Mouse (Mus musculus) adrenal gland, adult 2 months (tissue): Measurements from ENCODE around the gene Wnt3a. TPM values are rescaled to one million over a fixed set of nuclear protein-coding genes. Genes with fewer than 3 reads are reported as not detected.

Experiments
- DNase-seq: peaks from one replicate; pipeline ENCODE4 v3.0.0; 2021
- polyA plus RNA-seq: library from polyadenylated mRNA; depleted of rRNA; stranded (reverse); fragments of >200 nt; gene quantifications from 2 replicates; pipeline ENCODE4 v1.2.3, GENCODE M21; 2012
- total RNA-seq, 2 experiments: library from RNA; stranded (reverse); gene quantifications; 2 replicates each; pipeline ENCODE4 v1.2.3; 2021

Wnt3a gene
- total and polyA plus RNA-seq, 3 experiments = not detected

- no peak for DNase-seq
These were observed 28.2 kb downstream of the Wnt3a start for GRCm38 (mm10) chr11:59262308-59262707.

DNA sequence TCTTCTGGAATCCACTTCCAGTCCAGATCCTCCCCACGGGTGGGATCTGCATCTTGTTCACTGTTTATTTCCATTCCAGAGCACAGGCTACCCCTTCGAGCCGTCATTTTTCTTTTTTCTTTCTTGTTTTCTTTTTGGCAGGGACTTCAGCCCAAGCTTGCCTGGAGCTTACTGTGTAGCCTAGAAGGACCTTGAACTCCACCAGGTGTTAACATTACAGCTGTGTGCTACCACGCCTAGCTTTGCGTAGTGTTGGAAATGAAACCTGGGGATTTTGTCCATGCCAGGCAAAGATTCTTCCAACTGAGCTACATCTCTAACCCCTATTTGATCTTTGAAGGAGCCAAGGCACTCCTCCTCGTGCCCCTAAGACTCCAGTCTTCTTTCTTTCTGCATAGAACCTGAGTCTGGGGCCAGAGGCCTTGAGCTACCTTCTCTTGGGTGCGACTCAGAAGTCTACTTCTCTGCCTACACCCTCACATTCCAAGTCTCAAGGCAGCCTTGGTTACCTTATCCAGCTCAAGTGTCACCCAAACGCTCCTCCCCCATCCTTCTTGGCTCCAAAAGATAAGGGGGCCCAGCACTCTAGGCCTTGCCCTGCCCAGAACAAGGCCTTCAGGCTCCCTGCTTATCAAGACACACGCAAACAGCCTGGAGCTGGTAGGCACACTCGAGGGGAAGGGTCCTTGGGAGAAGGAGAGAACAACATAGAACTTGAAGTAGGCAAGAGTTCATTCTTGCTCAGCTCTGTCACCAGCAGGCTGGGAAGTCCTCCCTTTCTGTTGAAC is 29.7 kb downstream of the Wnt3a start:
- no peak for DNase-seq

GRCm38 (mm10) chr11:59259647-59260046 is 30.9 kb downstream of the Wnt3a start:
- no peak for DNase-seq

DNA sequence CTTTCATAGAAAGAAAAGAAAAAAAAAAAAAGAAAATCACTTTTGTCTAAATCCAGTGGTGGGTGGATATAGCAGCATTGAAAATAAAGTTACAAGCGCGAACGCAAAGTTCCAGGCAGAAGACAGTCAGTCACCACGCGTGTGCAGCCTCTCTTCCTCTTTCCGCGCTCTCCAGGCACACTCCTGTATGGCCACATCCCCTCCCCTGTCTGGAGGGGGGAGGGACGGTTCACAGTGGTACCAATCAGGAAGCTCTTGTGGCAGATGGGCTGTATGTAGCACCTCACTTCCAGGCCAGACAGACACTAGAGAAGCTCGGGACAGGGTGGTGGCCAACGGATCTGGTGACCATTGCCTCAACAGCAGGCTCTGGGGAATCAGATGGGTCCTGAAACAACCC is 42.5 kb downstream of the Wnt3a start:
- DNase-seq = no peak

GRCm38 (mm10) chr11:59243856-59244255 is 46.7 kb downstream of the Wnt3a start:
- DNase-seq = no peak

DNA sequence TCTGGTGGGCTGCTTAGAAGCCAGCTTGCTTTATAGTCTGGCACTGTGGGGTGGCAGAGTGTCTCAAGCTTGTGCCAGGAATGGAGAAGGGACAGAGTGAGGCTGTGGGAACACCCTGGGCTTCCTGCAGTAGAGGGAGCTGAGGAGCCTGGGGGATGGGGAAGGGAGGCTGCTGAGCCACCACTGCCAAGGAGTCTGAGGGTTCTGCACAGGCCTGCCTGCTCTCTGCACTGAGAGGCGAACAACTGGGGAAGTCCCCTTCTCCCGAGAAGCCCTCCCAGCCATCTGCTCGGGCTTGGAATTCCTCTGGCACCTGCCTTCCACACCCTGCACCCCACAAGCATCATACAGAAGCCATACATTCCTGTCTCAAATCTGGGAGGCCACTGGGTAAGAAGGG is 48.7 kb downstream of the Wnt3a start:
- no peak for DNase-seq

- DNase-seq = no peak
These were observed 50.8 kb downstream of the Wnt3a start for GRCm38 (mm10) chr11:59239796-59240195.

DNA sequence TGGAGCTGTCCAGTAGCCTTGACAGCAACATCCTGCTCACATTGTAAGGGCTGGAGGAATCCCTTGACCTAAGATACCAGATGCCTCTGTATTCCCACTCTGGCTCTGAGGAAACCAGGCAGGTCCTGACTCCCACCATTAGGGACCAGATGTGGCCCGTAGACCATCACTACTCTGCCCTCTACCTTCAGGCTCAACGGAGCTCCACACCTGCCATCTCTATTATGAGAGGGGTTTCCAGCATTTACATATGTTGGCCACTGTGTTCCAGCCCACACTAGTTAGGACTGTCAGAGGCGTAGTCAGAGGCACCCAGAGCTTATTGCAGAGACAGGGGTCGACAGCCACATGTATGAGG is 51.1 kb downstream of the Wnt3a start:
- DNase-seq = no peak

DNA sequence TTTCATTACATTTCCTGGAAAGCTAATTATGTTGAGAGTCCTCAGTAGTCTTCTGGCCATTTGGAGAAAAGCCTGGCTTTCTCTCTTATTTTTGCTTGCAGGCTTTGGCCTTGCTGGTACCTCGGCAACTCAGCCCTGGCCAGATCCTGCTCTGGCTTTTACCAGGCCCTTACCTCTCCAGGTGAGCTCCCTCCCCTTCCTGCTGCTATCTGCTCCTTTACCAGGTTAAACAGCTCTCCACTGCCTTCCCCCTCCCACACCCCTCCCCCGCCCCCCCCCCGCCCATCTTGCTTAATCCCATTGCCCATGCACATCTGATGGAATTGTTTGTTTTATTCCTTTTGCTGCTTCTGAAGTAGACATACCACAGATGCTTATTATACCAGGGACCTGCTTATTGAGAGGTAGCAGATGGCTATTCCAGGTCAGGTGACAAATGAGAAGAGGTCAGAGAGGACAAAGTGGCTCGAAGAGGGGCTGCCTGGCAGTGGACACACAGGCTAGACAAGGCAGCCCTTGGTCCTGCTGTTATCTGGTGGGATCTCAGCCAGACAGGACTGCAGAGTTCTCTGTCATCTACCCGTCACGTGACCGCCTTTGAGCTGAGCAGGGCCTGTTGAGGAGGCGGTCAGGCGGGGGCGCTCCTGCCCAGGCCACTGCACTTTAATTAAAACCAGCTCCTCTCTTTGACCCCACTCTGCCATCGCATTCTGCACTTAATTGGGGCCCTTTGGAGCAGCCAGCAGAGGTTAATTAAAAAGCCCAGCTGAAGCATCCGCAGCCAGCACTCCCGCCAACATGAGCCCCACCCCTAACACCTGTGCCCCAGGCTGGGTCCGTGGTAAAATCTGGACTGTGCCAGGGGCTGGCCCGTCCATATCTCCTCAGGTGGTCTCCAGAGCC is 51.8 kb downstream of the Wnt3a start:
- peak; percentile 87 for DNase-seq

GRCm38 (mm10) chr11:59232797-59233196 is 57.8 kb downstream of the Wnt3a start:
- DNase-seq = no peak

GRCm38 (mm10) chr11:59230144-59230760 is 60.3 kb downstream of the Wnt3a start:
- DNase-seq = peak; percentile 75

DNA sequence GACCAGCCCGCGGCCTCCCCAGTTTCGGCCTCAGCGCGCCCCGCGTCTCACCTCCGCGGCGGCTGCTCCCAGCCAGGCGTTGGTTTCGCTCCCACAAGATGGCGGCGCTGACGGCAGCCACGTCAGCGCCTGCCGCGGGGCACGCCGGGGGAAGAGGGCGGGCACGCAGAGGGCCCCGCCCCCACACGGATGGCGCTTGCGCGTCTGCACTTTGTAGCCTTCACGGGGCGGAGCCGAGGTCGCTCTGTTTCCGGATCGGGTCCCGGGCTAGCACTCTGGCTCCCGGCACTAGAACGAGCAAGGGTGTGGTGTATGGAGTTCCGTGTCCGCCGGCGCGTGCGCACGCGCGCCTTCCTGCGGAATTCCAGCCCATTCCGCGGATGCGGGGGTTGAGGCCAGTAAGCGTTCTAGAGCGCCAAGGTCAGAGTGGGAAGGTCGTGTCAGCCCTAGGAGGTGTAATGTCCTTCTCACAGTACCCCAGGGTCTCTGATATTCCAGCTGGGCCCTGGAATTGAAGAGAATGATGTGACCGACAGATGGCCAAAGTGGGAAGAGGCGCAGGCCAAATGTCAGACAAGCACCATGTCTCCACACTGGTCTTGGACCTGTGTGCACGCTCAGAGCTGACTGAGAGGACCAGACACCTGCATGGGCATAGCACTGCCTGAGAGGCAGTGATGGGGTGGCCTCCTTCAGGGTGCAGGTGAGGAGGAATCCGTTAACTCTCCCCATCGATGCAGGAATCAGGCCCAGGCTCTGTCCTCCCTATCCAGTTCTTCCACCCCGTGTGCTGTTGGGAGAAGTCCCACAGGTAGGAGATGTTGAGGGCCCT is 62.2 kb downstream of the Wnt3a start, which contains the start of gene Arf1:
Gene Arf1, minus strand, starts transcription at position 149 of the 832 bp plus-strand sequence.
- DNase-seq = peak; percentile 97

GRCm38 (mm10) chr11:59227604-59228121 is 62.9 kb downstream of the Wnt3a start:
- DNase-seq = no peak

DNA sequence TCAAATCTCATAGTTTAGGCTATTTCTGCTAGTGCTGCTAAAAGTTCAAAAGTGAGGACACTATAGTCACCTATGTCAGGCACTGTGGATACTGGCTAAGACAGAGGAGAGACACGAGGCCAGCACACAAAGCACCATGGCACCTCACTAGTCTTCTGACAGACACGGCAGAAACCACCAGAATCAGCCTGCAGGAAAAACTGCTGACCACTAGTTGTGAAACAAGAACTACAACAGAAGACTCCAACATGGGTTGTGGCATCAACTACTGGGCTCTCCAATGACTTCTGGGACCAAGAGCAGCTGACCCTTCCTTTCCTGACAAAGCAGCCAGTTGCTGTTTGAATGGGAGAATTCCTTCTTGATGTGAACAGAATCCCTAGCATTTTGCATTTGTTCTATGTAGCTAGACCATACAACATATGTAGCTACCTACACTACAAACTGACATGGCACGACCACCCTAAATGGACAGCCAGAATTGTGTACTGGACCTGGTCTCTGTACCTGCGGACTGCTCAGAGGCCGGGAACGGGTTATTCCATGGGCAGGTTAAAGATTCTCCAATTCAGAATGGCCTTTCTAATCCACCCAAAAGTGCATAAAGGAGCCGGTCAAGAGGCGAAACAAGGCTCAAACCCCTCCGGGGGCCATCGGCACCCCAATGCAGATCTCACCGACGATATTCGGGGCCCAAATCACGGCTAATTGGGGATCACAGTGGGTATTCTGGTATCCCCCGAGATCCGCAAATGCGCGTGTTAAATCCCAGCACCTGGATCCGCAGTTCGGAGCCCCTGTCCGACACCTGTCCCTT is 63.6 kb downstream of the Wnt3a start:
- DNase-seq = peak; percentile 35

DNA sequence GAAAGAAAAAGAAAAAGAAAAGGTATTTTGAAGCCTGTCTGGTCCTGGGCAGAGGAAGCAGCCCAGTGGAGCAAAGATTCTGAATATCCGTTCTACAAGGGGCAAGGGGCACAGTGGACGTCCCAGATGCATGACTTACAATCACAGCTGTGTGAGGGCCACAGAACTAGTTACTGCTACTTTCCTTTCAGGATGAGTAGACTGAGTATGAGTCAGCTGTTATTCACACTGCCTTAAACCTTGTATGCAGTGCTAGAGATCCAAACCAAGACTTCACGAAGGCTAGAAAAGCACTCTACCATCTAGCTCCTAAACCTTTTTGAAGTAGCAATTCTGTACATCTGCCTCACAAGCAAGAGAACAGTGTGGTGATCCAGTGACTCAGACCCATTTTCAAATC is 64.3 kb downstream of the Wnt3a start:
- no peak for DNase-seq

DNA sequence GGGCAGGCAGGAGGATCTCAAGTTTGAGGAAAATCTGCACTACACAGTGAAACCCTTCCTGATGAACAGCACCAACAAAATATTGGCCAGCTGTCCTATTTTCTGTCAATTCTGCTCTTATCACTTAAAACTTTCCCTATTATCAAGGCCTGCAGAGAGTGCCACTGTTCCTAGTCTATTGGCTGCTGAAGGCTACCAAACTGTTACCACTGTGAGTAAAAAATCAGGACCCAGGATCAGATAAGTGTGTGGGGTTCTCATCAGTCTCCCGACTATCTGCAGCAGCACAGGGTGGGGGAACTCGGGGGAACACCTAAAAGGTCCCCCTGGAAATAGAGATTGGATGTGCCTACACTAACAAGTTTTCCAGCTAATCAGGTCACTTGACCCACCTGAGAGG is 65.4 kb downstream of the Wnt3a start:
- no peak for DNase-seq

- no peak for DNase-seq
These were observed 66.1 kb downstream of the Wnt3a start for GRCm38 (mm10) chr11:59224470-59224869.

- DNase-seq = no peak
These were observed 66.5 kb downstream of the Wnt3a start for GRCm38 (mm10) chr11:59224025-59224424.

DNA sequence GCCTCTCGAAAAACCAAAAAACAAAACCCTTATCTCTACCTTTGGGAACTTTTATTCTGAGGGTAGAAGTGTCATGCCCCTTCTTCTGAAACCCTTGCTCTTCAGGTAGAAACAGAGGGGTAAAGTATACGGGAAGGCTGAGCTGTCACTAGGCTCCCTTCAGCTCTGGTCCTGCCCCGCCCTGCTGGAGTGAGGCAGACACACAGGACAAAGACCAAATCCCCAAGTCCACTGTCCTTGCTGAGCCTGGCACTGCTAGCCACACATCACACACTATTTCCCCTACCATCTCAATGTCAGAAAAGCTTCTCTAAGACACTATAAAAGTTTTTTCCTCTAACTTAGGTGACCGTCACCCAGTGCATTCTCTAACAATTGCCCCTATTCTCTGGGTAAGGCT is 68.2 kb downstream of the Wnt3a start:
- DNase-seq = no peak

- no peak for DNase-seq
These were observed 68.9 kb downstream of the Wnt3a start for GRCm38 (mm10) chr11:59221604-59222003.

DNA sequence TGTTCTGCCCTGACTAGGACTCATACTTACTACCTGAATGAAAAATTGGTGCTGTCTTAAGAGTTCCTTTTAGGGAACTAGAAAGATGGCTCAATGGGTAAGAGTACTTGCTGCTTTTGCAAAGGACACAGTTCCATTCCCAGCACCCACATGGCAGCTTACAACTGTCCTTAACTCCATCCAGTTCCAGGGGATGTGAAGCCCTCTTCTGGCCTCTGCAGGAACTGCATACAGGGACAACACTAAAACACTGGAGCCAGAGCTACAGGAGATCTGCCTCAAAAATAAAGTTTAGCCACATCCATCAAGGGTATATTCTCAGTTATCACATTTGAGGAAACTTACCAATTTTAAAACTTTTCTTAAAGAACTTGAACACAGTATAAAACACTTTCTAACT is 71.5 kb downstream of the Wnt3a start:
- no peak for DNase-seq
